Mouse (Mus musculus) pancreas, adult 10 weeks (tissue): Measurements from ENCODE around the gene Idh3a. TPM values are rescaled to one million over a fixed set of nuclear protein-coding genes. Genes with fewer than 3 reads are reported as not detected.

Source experiments
- polyA plus RNA-seq: library from polyadenylated mRNA; stranded (reverse); fragments of 350-450 nt; fragmentation: Illumina TruSeq; extraction: RNeasy Lipid Tissue Mini Kit (QIAGEN cat#74804); gene quantifications from one replicate; pipeline ENCODE4 v1.2.3, GENCODE M21; 2015; ENCODE audit warnings: low read depth, low replicate concordance; ENCODE audit not compliant: insufficient read depth

The Idh3a gene
- polyA plus RNA-seq, result 7.2 TPM

GRCm38 (mm10) chr9:54586199-54587061, at the start of gene Idh3a:
Gene Idh3a (plus strand): TSS chr9:54586334.

GRCm38 (mm10) chr9:54538684-54539083, 47.5 kb upstream of the Idh3a start, which contains the start of gene Sh2d7:
Gene Sh2d7 (plus strand): TSS chr9:54538984.

GRCm38 (mm10) chr9:54559771-54560471, 26.2 kb upstream of the Idh3a start, which contains the start of gene Cib2:
Gene Cib2 (minus strand): TSS chr9:54560218.

Other genes starting within 250 kb of the Idh3a start
- gene Dmxl2, start 84.7 kb upstream of the Idh3a start, polyA plus RNA-seq, result 8.7 TPM
- gene Sh2d7, start 47.4 kb upstream of the Idh3a start, polyA plus RNA-seq, result not detected
- 5.3 TPM for gene Cib2, start 26.1 kb upstream of the Idh3a start, polyA plus RNA-seq
- 0.28 TPM for gene Acsbg1, start 75.5 kb downstream of the Idh3a start, polyA plus RNA-seq
- gene Dnaja4, start 112.5 kb downstream of the Idh3a start, polyA plus RNA-seq, result 6.0 TPM
- gene Wdr61, start 148.2 kb downstream of the Idh3a start, polyA plus RNA-seq, result 10.9 TPM
- gene Crabp1, start 178.4 kb downstream of the Idh3a start, polyA plus RNA-seq, result not detected